ENCODE assay signal across 8 mouse cellular contexts in genomic region chr7:92560986-92561876, GRCm38 (mm10). TPM values are rescaled to one million over a fixed set of nuclear protein-coding genes. Genes with fewer than 3 reads are reported as not detected.
DNase-seq lines count a peak whose midpoint lies in the region; ATAC-seq lines count a peak whose summit lies in the region.

Ccdc90b (plus strand) TSS chr7:92561149.

- peaks cover 14% of the 10 kb centered on the region for H3K36me3 ChIP-seq in hindbrain, embryonic 14.5 days (replicated peaks; ENCODE audit: control insufficient read depth, insufficient read depth)

- H3K4me1 ChIP-seq in hindbrain, embryonic 14.5 days (replicated peaks; ENCODE audit: control insufficient read depth, insufficient read depth, low read length) = peaks cover 5% of the 10 kb centered on the region; the same call in 1 of the 2 replicates

- peak within 1 kb of the TSS; percentile 71 for H3K9ac ChIP-seq in hindbrain, embryonic 14.5 days

- no peaks in the 10 kb centered on the region for H3K27me3 ChIP-seq in hindbrain, embryonic 14.5 days (ENCODE audit: control insufficient read depth, insufficient read depth, low read length)

- peak within 1 kb of the TSS; percentile 67 for H3K4me2 ChIP-seq in hindbrain, embryonic 14.5 days (replicated peaks)

- H3K4me3 ChIP-seq in hindbrain, embryonic 14.5 days (replicated peaks; ENCODE audit: low read length) = peak within 1 kb of the TSS; percentile 65

- no peaks in the 10 kb centered on the region for H3K9me3 ChIP-seq in hindbrain, embryonic 14.5 days (ENCODE audit: control insufficient read depth, low read length)

- peak; percentile 98 for ATAC-seq in hindbrain, embryonic 14.5 days (ENCODE audit: low FRiP score)

- DNase-seq in ZHBTc4 (ENCODE audit: low read depth, low spot score) = peak; percentile 95
- DNase-seq in cerebellum, postnatal 4 days (ENCODE audit: low spot score in 2 of 2) = peak; percentile 65 to 82
- peak; percentile 92 to 95 for DNase-seq in frontal cortex, postnatal 36 days (ENCODE audit: low spot score in 2 of 2)
- peak; percentile 92 for DNase-seq in hindbrain, embryonic 14.5 days (ENCODE audit: low spot score)
- DNase-seq in layer of hippocampus, postnatal 25 days (ENCODE audit: extremely low spot score in 1 of 2, low spot score in 1 of 2) = peak; percentile 70 to 88
- DNase-seq in lung, postnatal 14 days = peak; percentile 79
- peak; percentile 83 for DNase-seq in ovary, postnatal 36 days (ENCODE audit: low spot score)
- peak; percentile 83 for DNase-seq in thymus, postnatal 14 days

- peak within 1 kb of the TSS; percentile 93 for H3K27ac ChIP-seq in hindbrain, embryonic 14.5 days

- under 1% methylated on average over 60 of the region's 60 CpGs for WGBS in hindbrain, embryonic 14.5 days

RNA-seq across cellular contexts. Expression of gene Ccdc90b, which starts in this region (rescaled TPM):
- 64.4 and 69.6 TPM in 2 replicates for polyA plus RNA-seq in hindbrain, embryonic 14.5 days (2014; fragmentation: Nextera tagmentation; extraction: Ambion mirVana)
- total RNA-seq in layer of hippocampus, postnatal 25 days (2021) = 10 to 100 TPM; 13.8 to 14.1 TPM

Comparison
In these comparisons a context has a peak if more than half of its experiments do, and no peak if none do; other contexts are left out.
1. Peak in every context shown above with its lines: DNase-seq, ATAC-seq, H3K4me3 ChIP-seq and H3K27ac ChIP-seq.